Mouse (Mus musculus) stomach, embryonic 14.5 days (tissue): Measurements from ENCODE around the gene Srgap1. TPM values are rescaled to one million over a fixed set of nuclear protein-coding genes. Genes with fewer than 3 reads are reported as not detected.

Experiments
- ATAC-seq: fragments of 200-750 bp; cut with Nextera tagmentation; 2 replicates; pipeline ENCODE4 v1.8.0; 2017; ENCODE audit warnings: low read depth, moderate TSS enrichment; ENCODE audit not compliant: insufficient number of reproducible peaks, insufficient read depth, low FRiP score
- H3K27ac ChIP-seq: fragments of 300-500 bp; sonication (generic); 2 replicates; pipeline ENCODE4 v1.5.1; 2014; ENCODE audit warnings: mild to moderate bottlenecking, low read length, moderate library complexity, mixed read lengths
- H3K27me3 ChIP-seq: fragments of 300-500 bp; sonication (generic); 2 replicates; pipeline ENCODE4 v1.6.1; 2014; ENCODE audit warnings: low read length, control low read depth, mixed read lengths; ENCODE audit not compliant: control insufficient read depth, insufficient read depth
- H3K36me3 ChIP-seq: fragments of 300-500 bp; sonication (generic); 2 replicates; pipeline ENCODE4 v1.6.1; 2014; ENCODE audit warnings: mild to moderate bottlenecking, control low read depth, low read length, moderate library complexity, mixed read lengths; ENCODE audit not compliant: control insufficient read depth, insufficient read depth
- H3K4me1 ChIP-seq: fragments of 300-500 bp; sonication (generic); 2 replicates; pipeline ENCODE4 v1.6.1; 2014; ENCODE audit warnings: low read length, control low read depth, mixed read lengths; ENCODE audit not compliant: control insufficient read depth, insufficient read depth
- H3K4me2 ChIP-seq: fragments of 300-500 bp; sonication (generic); replicated peaks from 2 replicates; pipeline ENCODE4 v1.6.1; 2014; ENCODE audit warnings: low read depth, low read length, control low read depth
- H3K4me3 ChIP-seq: fragments of 300-500 bp; sonication (generic); 2 replicates; pipeline ENCODE4 v1.5.1; 2014; ENCODE audit warnings: low read depth, low read length, control low read depth
- H3K9ac ChIP-seq: fragments of 300-500 bp; sonication (generic); replicated peaks from 2 replicates; pipeline ENCODE4 v1.6.1; 2014; ENCODE audit warnings: low read depth, mild to moderate bottlenecking, control low read depth, low read length, moderate library complexity, mixed read lengths
- H3K9me3 ChIP-seq: fragments of 300-500 bp; sonication (generic); 2 replicates; pipeline ENCODE4 v1.6.1; 2016; ENCODE audit warnings: low read depth, low read length, control low read depth; ENCODE audit not compliant: control insufficient read depth
- WGBS: fragments of 180-500 bp; shearing (Covaris S2); extraction: QIAGEN DNeasy Blood & Tissue Kit; methylation state at CpG from one replicate; pipeline ENCODE4 v1.1.7; 2014; 5-methylcytosine and 5-hydroxymethylcytosine counted together
- polyA plus RNA-seq: library from polyadenylated mRNA; unstranded; fragments of >200 nt; fragmentation: Nextera tagmentation; extraction: Ambion mirVana; gene quantifications from 2 replicates; pipeline ENCODE4 v1.2.1, GENCODE M21; 2014

The Srgap1 gene
- 15.5 and 15.6 TPM in 2 replicates for polyA plus RNA-seq

DNA sequence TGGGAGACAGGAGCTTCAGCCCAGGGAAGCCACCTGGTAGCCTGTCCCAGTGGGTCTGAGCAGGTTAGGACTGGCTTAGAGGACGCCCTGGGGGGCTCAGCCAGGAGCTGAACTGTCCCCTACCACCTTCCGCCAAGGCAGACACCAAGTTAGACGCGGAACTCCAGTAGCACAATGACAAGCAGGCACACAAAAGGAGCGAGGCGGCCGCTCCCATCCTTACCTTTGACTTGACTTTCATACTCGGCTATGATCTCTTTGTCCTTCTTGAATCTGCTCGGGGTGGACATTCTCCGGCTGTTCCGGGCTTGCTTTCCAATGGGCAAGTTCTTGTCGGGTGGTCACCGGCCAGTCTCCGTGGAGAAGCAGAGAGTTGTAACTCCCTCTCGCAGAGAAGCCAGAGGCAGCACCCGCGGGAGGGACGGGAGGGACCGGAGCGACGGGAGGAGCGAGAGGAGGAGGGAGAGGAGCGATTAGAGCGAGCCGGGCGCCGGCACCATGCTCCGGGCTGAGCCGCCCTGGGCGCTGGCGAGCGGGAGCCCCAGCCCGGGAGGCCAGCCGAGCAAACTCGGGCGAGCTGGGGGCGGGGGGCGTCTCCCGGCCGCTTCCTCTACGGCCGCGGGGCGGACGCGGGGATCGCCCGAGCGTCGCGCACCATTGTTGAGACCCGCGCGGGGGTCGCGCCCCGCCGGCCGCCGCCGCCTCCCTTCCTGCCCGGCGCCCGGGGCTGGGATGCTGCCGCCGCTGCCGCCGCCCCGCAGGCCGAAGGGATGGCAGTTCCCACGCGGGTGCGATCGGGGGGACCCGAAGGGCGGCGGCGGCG lies at the start of gene Srgap1:
Gene Srgap1, minus strand, starts transcription at position 412 of the 823 bp plus-strand sequence.
- Histone ChIP-seq H3K36me3 (no peaks in the 10 kb centered on the region), H3K27me3 (no peaks in the 10 kb centered on the region), H3K4me2 (peak within 1 kb of the TSS; percentile 71), H3K27ac (peak within 1 kb of the TSS; percentile 85), H3K9ac (peak within 1 kb of the TSS; percentile 87), H3K9me3 (no peaks in the 10 kb centered on the region), H3K4me3 (peak within 1 kb of the TSS; percentile 73), H3K4me1 (no peaks in the 10 kb centered on the region)
- peak; percentile 79 for ATAC-seq
- WGBS, result 1% methylated on average over 50 of the region's 79 CpGs

DNA sequence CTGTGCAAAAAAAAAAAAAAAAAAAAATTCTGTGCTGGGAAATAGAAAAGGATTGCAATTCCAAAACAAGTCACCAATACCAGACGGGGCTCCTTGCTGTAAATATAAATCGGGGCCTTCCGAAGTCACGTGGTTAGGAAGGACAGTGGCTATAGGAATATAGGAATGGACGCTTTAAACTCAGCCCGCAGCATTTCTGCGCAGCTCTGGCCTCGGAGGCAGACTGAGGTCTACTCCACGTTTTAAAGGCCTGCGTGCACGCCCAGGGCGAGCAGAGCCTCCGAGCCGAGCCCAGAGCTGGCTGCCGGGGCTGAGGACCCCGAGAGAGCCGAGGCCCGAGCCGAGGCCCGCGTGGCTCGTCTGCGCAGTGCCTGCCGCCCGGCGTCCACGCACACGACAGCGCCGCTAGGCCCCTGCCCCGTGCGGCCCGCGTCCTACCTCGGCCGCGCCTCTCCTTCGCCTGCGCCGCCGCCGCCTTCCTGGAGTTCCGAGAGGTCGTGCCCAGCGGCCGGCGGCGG lies 49.4 kb upstream of the Srgap1 start:
- peak overlapping the region; percentile 60 for H3K4me2 ChIP-seq
- H3K9me3 ChIP-seq, result no peaks in the 10 kb centered on the region
- peak overlapping the region; percentile 94 for H3K27ac ChIP-seq
- peaks cover 10% of the 10 kb centered on the region; the same call in 1 of the 2 replicates for H3K4me1 ChIP-seq
- peak; percentile 74 for ATAC-seq
- peak overlapping the region; percentile 79 for H3K9ac ChIP-seq
- whole genome bisulfite sequencing, result under 1% methylated on average over 48 of the region's 48 CpGs
- H3K27me3 ChIP-seq, result no peaks in the 10 kb centered on the region
- no peaks in the 10 kb centered on the region for H3K36me3 ChIP-seq
- H3K4me3 ChIP-seq, result peak overlapping the region; percentile 79

DNA sequence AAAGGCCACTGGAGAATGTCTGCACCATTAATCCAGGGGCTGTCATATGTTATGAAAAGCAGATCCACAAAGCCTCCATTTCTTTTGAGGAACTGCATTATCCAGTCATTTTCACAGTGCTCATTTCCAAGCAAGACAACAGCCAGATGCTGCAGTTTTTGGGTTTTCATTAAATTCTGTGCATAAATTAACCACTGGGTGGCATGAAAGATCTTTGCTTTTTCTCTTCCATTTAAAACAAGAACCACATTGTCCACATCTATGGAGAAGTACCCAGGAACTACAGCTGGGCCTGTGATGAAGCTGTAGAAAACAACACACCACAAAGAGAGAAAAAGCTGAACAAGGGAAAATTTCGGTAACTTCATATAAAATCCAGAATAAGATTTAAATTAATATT lies 43.4 kb upstream of the Srgap1 start:
- Histone ChIP-seq H3K9me3 (peaks cover 11% of the 10 kb centered on the region; the same call in 1 of the 2 replicates), H3K36me3 (peaks cover 19% of the 10 kb centered on the region), H3K9ac (no peak overlapping the region), H3K27ac (no peak overlapping the region), H3K4me2 (no peak overlapping the region), H3K4me1 (peaks cover 6% of the 10 kb centered on the region; the same call in 1 of the 2 replicates), H3K4me3 (no peak overlapping the region), H3K27me3 (no peaks in the 10 kb centered on the region)
- WGBS, result 97% methylated on average over 1 of the region's 1 CpGs
- no peak for ATAC-seq

DNA sequence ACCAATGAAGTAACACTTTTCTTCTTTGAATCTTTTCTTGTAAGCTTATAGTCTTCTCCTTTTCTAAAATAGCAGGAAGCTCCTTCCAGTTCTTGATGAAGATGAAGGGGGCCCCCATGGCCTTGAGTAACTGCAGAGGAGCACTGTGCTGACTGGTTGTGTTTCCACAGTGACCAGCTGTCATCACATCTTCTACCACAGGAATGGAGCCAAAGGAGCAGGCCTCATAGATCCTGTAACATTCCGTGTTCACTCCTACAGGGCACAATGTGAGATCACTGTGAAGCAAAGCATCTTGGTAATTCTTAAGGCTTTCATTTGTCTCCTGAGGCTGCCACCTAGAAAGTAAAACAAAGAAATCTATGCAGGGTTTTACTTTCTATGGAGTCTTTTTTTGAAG lies 34.2 kb upstream of the Srgap1 start:
- no peak overlapping the region for H3K4me2 ChIP-seq
- no peak overlapping the region for H3K27ac ChIP-seq
- WGBS, result 92% methylated on average over 1 of the region's 1 CpGs
- no peaks in the 10 kb centered on the region for H3K36me3 ChIP-seq
- ATAC-seq, result no peak
- no peaks in the 10 kb centered on the region for H3K27me3 ChIP-seq
- no peaks in the 10 kb centered on the region for H3K4me1 ChIP-seq
- H3K4me3 ChIP-seq, result no peak overlapping the region
- no peak overlapping the region for H3K9ac ChIP-seq
- no peaks in the 10 kb centered on the region for H3K9me3 ChIP-seq

DNA sequence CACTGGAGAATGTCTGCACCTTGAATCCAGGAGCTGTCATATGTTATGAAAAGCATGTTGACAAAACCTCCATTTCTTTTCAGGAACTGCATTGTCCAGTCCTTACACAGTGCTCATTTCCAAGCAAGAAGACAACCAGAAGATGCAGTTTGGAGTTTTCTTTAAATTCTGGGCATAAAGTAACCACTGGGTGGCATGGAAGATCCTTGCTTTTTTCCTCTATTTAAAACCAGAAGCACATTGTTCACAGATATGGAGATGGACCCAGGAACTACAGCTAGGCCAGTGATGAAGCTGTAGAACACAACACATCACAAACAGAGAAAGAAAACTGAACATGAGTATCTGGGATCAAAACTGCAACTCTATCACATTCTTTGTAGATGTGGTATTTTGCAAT lies 22.0 kb upstream of the Srgap1 start:
- Histone ChIP-seq H3K9me3 (no peaks in the 10 kb centered on the region), H3K4me2 (no peak overlapping the region), H3K27ac (no peak overlapping the region), H3K4me1 (no peaks in the 10 kb centered on the region), H3K9ac (no peak overlapping the region), H3K27me3 (no peaks in the 10 kb centered on the region), H3K4me3 (no peak overlapping the region), H3K36me3 (no peaks in the 10 kb centered on the region)
- no peak for ATAC-seq

DNA sequence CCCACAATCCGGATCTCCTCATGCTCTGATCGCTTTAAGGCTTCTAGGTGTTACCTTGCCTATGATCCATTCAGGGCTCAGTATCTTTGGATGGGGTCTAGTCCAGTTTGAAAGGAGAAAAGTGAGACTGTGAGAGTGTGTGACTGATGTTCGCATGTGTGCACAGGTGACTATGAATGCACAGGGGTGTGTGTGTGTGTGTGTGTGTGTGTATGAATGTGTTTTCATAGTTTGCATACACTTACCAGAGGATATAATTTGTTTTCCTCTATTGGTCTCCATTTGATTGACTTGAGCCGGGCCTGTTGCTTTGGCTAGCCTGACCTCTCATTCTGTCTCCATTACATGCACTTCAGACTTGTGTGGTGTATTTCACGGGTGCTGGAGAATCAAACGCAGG lies 8.7 kb upstream of the Srgap1 start:
- Histone ChIP-seq H3K36me3 (no peaks in the 10 kb centered on the region), H3K4me2 (no peak overlapping the region), H3K9me3 (no peaks in the 10 kb centered on the region), H3K4me1 (no peaks in the 10 kb centered on the region), H3K4me3 (no peak overlapping the region), H3K9ac (no peak overlapping the region), H3K27ac (no peak overlapping the region), H3K27me3 (no peaks in the 10 kb centered on the region)
- WGBS, result 90% methylated on average over 6 of the region's 6 CpGs
- no peak for ATAC-seq

DNA sequence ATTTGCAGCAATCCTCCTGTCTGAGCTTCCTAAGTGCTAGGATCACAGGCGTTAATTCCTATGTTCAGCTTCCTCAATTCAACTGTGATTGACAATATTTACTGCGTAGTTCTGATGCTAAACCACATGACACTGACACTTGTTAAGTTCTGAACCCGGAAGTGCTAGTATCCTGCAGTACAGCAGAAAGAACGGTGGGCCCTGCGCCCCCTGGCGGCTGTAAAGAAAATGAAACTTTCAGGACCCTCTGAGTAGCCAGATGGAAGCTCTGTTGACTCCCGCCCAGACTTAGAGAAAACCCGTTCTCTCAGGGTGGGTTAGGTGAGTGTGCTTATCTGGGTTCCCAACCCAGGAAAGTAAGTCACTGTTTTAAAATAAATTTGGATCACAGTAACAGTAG lies 7.4 kb upstream of the Srgap1 start:
- H3K9ac ChIP-seq, result no peak overlapping the region
- WGBS, result 14% methylated on average over 8 of the region's 8 CpGs
- ATAC-seq, result no peak
- no peaks in the 10 kb centered on the region for H3K4me1 ChIP-seq
- H3K27ac ChIP-seq, result no peak overlapping the region
- H3K4me2 ChIP-seq, result no peak overlapping the region
- H3K4me3 ChIP-seq, result no peak overlapping the region
- no peaks in the 10 kb centered on the region for H3K27me3 ChIP-seq
- no peaks in the 10 kb centered on the region for H3K9me3 ChIP-seq
- H3K36me3 ChIP-seq, result no peaks in the 10 kb centered on the region

DNA sequence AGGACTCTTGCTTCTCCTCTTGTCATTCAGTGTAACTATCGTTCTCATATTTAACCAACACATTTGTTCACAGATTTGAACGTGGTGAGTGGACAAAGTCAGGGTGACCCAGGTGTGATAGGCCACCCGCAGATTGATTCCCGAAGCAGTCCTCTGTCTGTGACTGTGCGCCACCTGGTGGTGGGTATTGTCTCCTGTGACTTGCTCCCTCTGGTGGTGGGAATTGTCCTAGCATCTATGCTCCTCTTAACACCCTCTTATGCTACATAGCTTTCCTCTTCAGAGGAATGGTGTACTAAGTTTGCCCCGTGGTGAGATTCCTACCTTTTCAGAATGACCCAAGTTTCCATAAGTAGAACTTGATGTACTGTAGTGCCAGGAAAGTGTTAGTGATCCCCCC lies 4.7 kb upstream of the Srgap1 start:
- Histone ChIP-seq H3K4me1 (no peaks in the 10 kb centered on the region), H3K9ac (no peak overlapping the region), H3K27ac (no peak overlapping the region), H3K27me3 (no peaks in the 10 kb centered on the region), H3K9me3 (no peaks in the 10 kb centered on the region), H3K4me3 (no peak overlapping the region), H3K36me3 (no peaks in the 10 kb centered on the region), H3K4me2 (no peak overlapping the region)
- WGBS, result 29% methylated on average over 6 of the region's 6 CpGs
- no peak for ATAC-seq
